Mouse (Mus musculus) limb, embryonic 14.5 days (tissue): ENCODE data around the gene Nbeal2. TPM values are rescaled to one million over a fixed set of nuclear protein-coding genes. Genes with fewer than 3 reads are reported as not detected.

ENCODE experiments used
- ATAC-seq: fragments of 200-750 bp; cut with Nextera tagmentation; 2 replicates; pipeline ENCODE4 v1.8.0; 2017; ENCODE audit warnings: low read depth, moderate number of reproducible peaks, moderate TSS enrichment; ENCODE audit not compliant: low FRiP score
- DNase-seq: peaks from one replicate; pipeline ENCODE4 v3.0.0-alpha.2; 2015; ENCODE audit warnings: low spot score
- H3K27ac ChIP-seq: fragments of 300-500 bp; sonication (generic); replicated peaks from 2 replicates; pipeline ENCODE4 v1.5.1; 2014; ENCODE audit warnings: low read depth, mild to moderate bottlenecking, low read length, moderate library complexity, mixed read lengths
- H3K27me3 ChIP-seq: fragments of 300-500 bp; sonication (generic); 2 replicates; pipeline ENCODE4 v1.6.1; 2014; ENCODE audit warnings: low read length, mixed read lengths; ENCODE audit not compliant: control insufficient read depth, insufficient read depth
- H3K36me3 ChIP-seq: fragments of 300-500 bp; sonication (generic); 2 replicates; pipeline ENCODE4 v1.6.1; 2014; ENCODE audit warnings: mild to moderate bottlenecking, low read length, moderate library complexity, mixed read lengths; ENCODE audit not compliant: control insufficient read depth, insufficient read depth
- H3K4me1 ChIP-seq: fragments of 300-500 bp; sonication (generic); 2 replicates; pipeline ENCODE4 v1.6.1; 2014; ENCODE audit warnings: antibody characterized with exemption, low read length, mixed read lengths; ENCODE audit not compliant: control insufficient read depth, insufficient read depth
- H3K4me2 ChIP-seq: fragments of 300-500 bp; sonication (generic); replicated peaks from 2 replicates; pipeline ENCODE4 v1.6.1; 2014; ENCODE audit warnings: low read depth, mild to moderate bottlenecking, low read length, moderate library complexity; ENCODE audit not compliant: severe bottlenecking
- H3K4me3 ChIP-seq: fragments of 300-500 bp; sonication (generic); replicated peaks from 2 replicates; pipeline ENCODE4 v1.5.1; 2014; ENCODE audit warnings: low read length
- H3K9ac ChIP-seq: fragments of 300-500 bp; sonication (generic); 2 replicates; pipeline ENCODE4 v1.6.1; 2014; ENCODE audit warnings: mild to moderate bottlenecking, low read depth, low read length, moderate library complexity; ENCODE audit not compliant: severe bottlenecking
- H3K9me3 ChIP-seq: fragments of 300-500 bp; sonication (generic); 2 replicates; pipeline ENCODE4 v1.6.1; 2016; ENCODE audit warnings: low read length; ENCODE audit not compliant: control insufficient read depth
- POLR2A ChIP-seq: fragments of 200-500 bp; IDR thresholded peaks from 2 replicates; pipeline ENCODE4 v1.8.0; 2012; ENCODE audit warnings: inconsistent platforms, mild to moderate bottlenecking, moderate library complexity, borderline replicate concordance; ENCODE audit not compliant: insufficient read depth, insufficient read length; ENCODE audit errors: extremely low read depth
- WGBS: fragments of 180-500 bp; shearing (Covaris S2); extraction: QIAGEN DNeasy Blood & Tissue Kit; methylation state at CpG from one replicate; pipeline ENCODE4 v1.1.7; 2014; 5-methylcytosine and 5-hydroxymethylcytosine counted together
- polyA plus RNA-seq, 2 experiments: library from polyadenylated mRNA; depleted of rRNA in 1 of 2; stranded (reverse) in 1 of 2; unstranded in 1 of 2; fragments of >200 nt; fragmentation: Nextera tagmentation in 1 of 2; extraction: Ambion mirVana in 1 of 2; gene quantifications; 2 replicates each; pipeline versions ENCODE4 v1.2.1 to v1.2.3; 2012 to 2014

Nbeal2 gene
- polyA plus RNA-seq, 2 experiments = 3.3 to 8.4 TPM

DNA sequence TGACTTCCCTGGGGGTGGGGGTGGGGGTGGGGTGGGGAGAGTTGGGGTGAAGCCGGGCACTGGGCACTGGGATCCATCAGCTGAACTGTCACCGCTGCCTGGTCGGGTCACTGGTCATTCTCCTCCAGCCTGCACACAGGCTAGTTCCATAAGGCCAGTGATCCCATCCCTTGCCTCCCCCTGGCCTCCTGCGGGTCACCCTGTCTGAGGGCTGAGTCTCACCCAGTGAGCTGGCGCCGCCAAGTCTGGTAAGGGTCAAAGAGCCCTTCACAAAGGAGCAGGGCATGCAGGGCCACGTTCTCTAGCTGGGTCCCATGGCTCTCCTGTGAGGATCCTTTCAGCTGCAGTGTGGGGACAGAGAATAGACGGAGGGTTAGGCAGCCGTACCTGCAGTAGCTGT lies 10.2 kb downstream of the Nbeal2 start:
- H3K9me3 ChIP-seq = no peaks in the 10 kb centered on the region
- TF ChIP-seq POLR2A = no peak
- no peaks in the 10 kb centered on the region for H3K27me3 ChIP-seq
- 65% methylated on average over 9 of the region's 9 CpGs for WGBS
- no peaks in the 10 kb centered on the region for H3K36me3 ChIP-seq
- no peak overlapping the region for H3K4me3 ChIP-seq
- no peak overlapping the region for H3K4me2 ChIP-seq
- ATAC-seq (no peak), DNase-seq (no peak)
- H3K4me1 ChIP-seq = no peaks in the 10 kb centered on the region
- H3K27ac ChIP-seq = no peak overlapping the region
- H3K9ac ChIP-seq = no peak overlapping the region

DNA sequence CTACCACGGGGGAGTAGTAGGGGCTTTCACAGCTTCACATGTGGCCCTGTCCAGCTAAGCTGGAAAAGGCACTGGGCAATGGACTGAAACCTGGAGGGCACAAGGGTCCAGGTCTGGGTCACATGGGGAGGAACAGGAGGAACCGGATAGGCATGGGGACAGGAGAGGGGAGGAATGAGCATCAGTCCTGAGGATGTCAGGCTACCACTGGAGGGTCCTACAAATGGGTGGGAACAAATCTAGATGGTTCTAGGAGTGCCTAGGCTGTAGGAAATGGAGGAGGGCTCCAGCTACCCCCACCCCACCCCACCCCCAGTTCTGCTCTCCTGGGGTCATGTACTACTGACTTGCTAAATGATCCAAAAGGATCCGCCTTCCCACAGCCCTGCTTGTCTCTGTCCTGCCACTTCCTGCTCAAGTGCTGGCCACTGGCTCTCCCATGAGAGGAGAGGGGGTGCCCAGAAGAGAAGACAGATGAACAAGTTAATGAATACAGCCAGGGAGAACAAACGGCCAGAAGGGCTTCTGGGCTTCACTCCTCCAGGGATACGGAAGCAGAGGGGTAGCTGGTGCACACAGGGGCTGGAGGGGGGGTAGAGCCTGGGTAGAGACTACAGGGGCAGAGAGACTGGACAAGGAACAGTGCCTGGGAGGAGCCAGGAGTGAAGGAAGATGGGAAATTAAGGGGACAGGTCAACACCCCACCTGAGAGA lies 11.0 kb downstream of the Nbeal2 start:
- Histone ChIP-seq H3K4me3 (no peak overlapping the region), H3K4me2 (no peak overlapping the region), H3K36me3 (no peaks in the 10 kb centered on the region), H3K9me3 (no peaks in the 10 kb centered on the region), H3K27ac (no peak overlapping the region), H3K9ac (no peak overlapping the region), H3K27me3 (no peaks in the 10 kb centered on the region), H3K4me1 (no peaks in the 10 kb centered on the region)
- 37% methylated on average over 5 of the region's 5 CpGs for WGBS
- ATAC-seq = no peak
- TF ChIP-seq POLR2A = no peak
- DNase-seq = no peak

DNA sequence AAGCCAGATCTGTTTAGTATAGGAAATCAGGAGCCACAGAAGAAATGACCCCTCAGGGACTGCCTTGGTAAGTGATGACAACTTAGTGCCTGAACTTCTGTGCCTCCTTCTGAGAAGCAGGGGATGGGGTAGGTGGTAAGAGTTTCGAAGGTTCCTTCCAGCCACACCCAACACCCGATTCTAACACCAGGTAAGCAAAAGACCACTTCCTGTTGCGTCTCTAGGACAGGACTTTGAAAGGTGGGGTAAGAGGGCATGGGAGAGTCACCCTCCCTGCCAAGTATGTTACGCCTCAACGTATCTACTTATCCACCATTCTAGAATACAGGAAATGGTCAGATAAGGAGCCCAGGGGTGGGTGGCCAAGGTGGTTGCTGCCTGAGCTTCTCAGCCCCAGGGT lies 13.0 kb downstream of the Nbeal2 start:
- ATAC-seq (no peak), DNase-seq (no peak)
- H3K4me2 ChIP-seq = no peak overlapping the region
- no peaks in the 10 kb centered on the region for H3K36me3 ChIP-seq
- H3K4me1 ChIP-seq = no peaks in the 10 kb centered on the region
- H3K4me3 ChIP-seq = no peak overlapping the region
- 75% methylated on average over 5 of the region's 5 CpGs for WGBS
- no peak overlapping the region for H3K9ac ChIP-seq
- no peak overlapping the region for H3K27ac ChIP-seq
- H3K27me3 ChIP-seq = no peaks in the 10 kb centered on the region
- TF ChIP-seq POLR2A = no peak
- no peaks in the 10 kb centered on the region for H3K9me3 ChIP-seq

DNA sequence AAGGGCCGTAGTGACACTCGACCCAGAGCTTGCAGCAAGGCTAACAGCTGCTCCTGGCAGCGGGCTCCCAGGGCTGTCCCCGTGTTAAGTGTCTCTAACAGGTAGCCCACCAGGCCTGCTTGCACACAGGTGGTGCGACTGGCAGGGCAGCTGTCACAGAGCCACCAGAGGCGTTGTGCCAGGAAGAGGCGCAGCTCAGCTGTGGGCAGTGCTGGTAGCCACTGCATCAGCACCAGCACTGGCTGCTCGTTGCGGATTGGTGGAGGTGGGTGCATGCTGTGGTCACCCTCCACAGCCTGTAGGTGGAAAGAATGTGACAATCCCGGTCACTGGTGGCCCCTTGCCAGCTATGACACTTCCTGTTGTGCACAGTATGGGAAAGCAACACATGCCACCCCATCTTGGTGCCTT lies 15.3 kb downstream of the Nbeal2 start:
- no peaks in the 10 kb centered on the region for H3K9me3 ChIP-seq
- no peaks in the 10 kb centered on the region for H3K4me1 ChIP-seq
- H3K4me2 ChIP-seq = no peak overlapping the region
- no peak for TF ChIP-seq POLR2A
- ATAC-seq = no peak
- H3K27me3 ChIP-seq = 0 out of 2 replicates have a peak, but pooled peaks cover 3% of the 10 kb centered on the region
- no peak overlapping the region for H3K27ac ChIP-seq
- H3K9ac ChIP-seq = no peak overlapping the region
- WGBS = 83% methylated on average over 10 of the region's 10 CpGs
- DNase-seq = no peak
- no peaks in the 10 kb centered on the region for H3K36me3 ChIP-seq
- H3K4me3 ChIP-seq = no peak overlapping the region

DNA sequence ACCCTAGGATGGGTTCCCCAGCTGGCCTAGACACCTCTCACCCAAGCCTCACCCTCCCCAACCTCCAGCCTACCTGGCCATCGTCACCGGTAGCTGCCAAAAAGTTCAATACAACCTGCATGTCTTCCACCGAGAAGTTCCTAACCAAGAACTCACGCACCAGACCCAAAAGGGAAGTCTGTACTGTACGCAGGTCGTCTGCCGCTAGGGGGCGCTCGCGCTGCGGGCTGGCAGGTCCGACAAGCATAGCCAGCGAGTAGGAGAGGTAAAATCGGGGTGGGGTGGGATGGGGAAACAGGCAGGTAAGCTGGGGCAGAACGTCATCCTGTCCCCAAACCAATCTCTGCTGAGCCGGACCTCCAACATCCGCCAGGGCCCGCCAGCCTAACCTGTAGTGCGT lies 18.7 kb downstream of the Nbeal2 start:
- H3K4me1 ChIP-seq = 0 out of 2 replicates have a peak, but pooled peaks cover 5% of the 10 kb centered on the region
- H3K27me3 ChIP-seq = peaks cover 15% of the 10 kb centered on the region
- no peak overlapping the region for H3K4me3 ChIP-seq
- 8% methylated on average over 18 of the region's 19 CpGs for whole genome bisulfite sequencing
- H3K4me2 ChIP-seq = no peak overlapping the region
- H3K36me3 ChIP-seq = no peaks in the 10 kb centered on the region
- no peak for TF ChIP-seq POLR2A
- H3K9me3 ChIP-seq = no peaks in the 10 kb centered on the region
- H3K9ac ChIP-seq = no peak overlapping the region
- DNase-seq = peak; percentile 49
- no peak overlapping the region for H3K27ac ChIP-seq
- peak; percentile 45; the same call in 1 of the 2 replicates for ATAC-seq

DNA sequence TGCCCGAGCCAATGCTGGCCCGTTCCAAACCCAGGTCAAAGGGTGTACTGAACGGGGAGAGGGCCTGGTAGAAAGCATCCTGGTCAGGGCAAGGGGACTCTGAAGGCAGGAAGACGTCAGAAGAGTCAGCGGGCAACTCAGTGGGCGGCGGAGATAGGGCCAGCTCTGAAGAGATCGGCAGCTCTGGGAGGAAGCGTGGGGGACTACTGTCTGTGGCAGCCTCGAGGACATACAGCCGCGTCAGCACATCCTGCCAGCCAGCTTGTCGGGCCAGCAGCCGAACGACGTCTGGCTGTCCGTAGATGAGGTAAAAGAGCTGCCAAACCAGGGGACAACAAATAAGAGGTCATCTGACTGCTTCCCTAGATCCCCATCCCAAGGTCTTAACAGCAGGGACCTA lies 20.1 kb downstream of the Nbeal2 start:
- WGBS = 78% methylated on average over 17 of the region's 17 CpGs
- Histone ChIP-seq H3K36me3 (no peaks in the 10 kb centered on the region), H3K27ac (no peak overlapping the region), H3K4me1 (0 out of 2 replicates have a peak, but pooled peaks cover 5% of the 10 kb centered on the region), H3K4me3 (no peak overlapping the region), H3K4me2 (no peak overlapping the region), H3K9ac (no peak overlapping the region), H3K27me3 (peaks cover 15% of the 10 kb centered on the region), H3K9me3 (no peaks in the 10 kb centered on the region)
- ATAC-seq (no peak), DNase-seq (no peak)
- no peak for TF ChIP-seq POLR2A
